Mouse (Mus musculus) spleen, adult 2 months (tissue): ENCODE results near the gene Wars.

Source experiments
- CTCF ChIP-seq: fragments of 200-500 bp; IDR thresholded peaks from 2 replicates; pipeline ENCODE4 v1.5.1; 2011; ENCODE audit warnings: mild to moderate bottlenecking, inconsistent platforms; ENCODE audit not compliant: insufficient read depth, insufficient read length, insufficient replicate concordance; ENCODE audit errors: extremely low read depth
- POLR2A ChIP-seq: fragments of 200-500 bp; IDR thresholded peaks from 2 replicates; pipeline ENCODE4 v1.6.1; 2011; ENCODE audit warnings: low read depth, low read length, inconsistent platforms

GRCm38 (mm10) chr12:108942203-108942923, 48.4 kb upstream of the Wars start:
- TF ChIP-seq CTCF (no peak), POLR2A (no peak)
